Mouse (Mus musculus) lung, postnatal 0 days (tissue): ENCODE results near the gene Gm20388.

Experiments used
- CTCF ChIP-seq: IDR thresholded peaks from 2 replicates; pipeline ENCODE4 v1.5.1; 2016; ENCODE audit warnings: antibody characterized with exemption, mild to moderate bottlenecking
- EP300 ChIP-seq: IDR thresholded peaks from 2 replicates; pipeline ENCODE4 v1.6.1; 2016; ENCODE audit warnings: antibody characterized with exemption, mild to moderate bottlenecking, control low read depth

DNA sequence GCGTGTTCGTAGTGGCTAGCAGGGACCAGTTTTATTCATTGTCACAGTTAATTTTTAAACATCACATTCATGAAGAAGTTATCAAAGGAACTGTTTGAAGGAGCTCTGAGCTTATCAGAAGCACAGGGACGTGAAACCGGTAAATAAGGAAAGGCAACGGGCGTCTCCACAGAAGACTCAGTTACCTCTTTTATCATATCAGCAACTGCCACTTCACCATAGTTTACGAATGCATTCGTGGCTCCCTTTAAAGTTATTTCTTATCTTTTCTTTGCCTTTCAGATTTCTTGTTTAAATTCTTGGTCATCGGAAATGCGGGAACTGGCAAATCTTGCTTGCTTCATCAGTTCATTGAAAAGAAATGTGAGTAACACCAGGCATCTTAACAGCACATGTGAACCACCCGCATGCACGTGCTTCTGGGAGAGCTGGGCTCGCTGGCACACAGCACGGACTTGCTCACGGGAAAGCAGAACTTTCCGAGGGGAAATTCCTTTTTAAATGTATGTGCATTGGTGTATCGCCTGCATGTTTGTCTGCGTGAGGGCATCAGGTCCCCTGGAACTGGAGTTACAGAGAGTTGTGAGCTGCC is 3913.0 kb downstream of the Gm20388 start:
- no peak for TF ChIP-seq EP300
- no peak for TF ChIP-seq CTCF
